Mouse (Mus musculus) kidney, adult 9 months (tissue): ENCODE results near the gene H2-Ob.

ENCODE experiments used
- DNase-seq: peaks from one replicate; pipeline ENCODE4 v3.0.0; 2022

The H2-Ob gene

GRCm38 (mm10) chr17:34238706-34239105 is at the start of gene H2-Ob:
Gene H2-Ob (plus strand): TSS chr17:34238903.
- DNase-seq: peak; percentile 74

GRCm38 (mm10) chr17:34188986-34189385 is 49.7 kb upstream of the H2-Ob start:
- no peak for DNase-seq

- DNase-seq: no peak
These were observed 45.9 kb upstream of the H2-Ob start for GRCm38 (mm10) chr17:34192852-34193251.

GRCm38 (mm10) chr17:34193468-34193867 is 45.2 kb upstream of the H2-Ob start:
- DNase-seq: no peak

GRCm38 (mm10) chr17:34194723-34195122 is 44.0 kb upstream of the H2-Ob start:
- DNase-seq: no peak

- no peak for DNase-seq
These were observed 42.2 kb upstream of the H2-Ob start for GRCm38 (mm10) chr17:34196491-34196890.

GRCm38 (mm10) chr17:34196941-34197894 is 41.5 kb upstream of the H2-Ob start, which contains the start of gene Psmb8:
Gene Psmb8 (plus strand): TSS chr17:34197721.
- DNase-seq: peak; percentile 94

DNA sequence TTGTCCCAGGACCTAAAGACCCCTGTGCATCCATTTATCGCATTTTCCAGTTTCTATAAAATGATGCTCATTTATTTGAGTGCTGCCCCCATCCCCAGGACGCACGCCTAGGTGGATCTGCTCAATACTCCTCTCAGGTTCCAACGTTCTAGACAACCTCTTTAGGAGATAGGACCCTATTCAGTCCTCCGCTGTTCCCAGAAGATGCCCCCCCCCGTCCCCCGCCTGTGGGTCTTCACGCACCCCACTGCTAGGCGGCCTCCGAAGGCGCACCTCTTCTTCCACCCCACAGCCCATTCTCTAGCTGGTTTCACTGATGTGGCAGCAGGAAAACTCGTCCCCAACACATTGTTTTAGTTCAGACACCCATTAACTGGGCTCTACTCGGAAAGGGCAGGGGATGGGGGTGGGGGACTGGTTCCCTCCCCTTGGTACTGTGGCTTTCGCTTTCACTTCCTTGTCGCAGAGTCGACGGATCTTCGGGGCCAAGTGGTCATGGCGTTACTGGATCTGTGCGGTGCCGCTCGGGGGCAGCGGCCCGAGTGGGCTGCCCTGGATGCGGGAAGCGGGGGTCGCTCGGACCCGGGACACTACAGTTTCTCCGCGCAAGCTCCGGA is 40.7 kb upstream of the H2-Ob start:
- peak; percentile 66 for DNase-seq

DNA sequence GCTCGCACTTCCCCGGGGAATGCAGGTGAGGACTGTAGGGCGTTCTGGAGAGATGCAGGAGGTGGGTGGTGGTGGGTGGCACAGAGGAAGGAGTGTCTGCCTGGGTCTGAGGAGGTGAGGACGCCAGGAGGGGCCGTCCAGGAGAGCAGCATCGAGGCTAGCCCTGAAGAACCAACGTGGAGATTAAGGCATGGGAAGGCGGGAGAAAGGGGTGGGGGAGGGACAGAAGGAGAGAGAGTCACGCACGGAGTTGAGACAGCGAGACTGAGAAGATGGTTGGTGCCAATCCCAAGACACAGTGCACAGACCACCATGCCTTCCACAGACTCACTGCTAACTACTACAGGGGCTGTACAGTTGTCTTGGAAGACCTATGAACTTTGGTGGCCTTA is 40.2 kb upstream of the H2-Ob start:
- no peak for DNase-seq

DNA sequence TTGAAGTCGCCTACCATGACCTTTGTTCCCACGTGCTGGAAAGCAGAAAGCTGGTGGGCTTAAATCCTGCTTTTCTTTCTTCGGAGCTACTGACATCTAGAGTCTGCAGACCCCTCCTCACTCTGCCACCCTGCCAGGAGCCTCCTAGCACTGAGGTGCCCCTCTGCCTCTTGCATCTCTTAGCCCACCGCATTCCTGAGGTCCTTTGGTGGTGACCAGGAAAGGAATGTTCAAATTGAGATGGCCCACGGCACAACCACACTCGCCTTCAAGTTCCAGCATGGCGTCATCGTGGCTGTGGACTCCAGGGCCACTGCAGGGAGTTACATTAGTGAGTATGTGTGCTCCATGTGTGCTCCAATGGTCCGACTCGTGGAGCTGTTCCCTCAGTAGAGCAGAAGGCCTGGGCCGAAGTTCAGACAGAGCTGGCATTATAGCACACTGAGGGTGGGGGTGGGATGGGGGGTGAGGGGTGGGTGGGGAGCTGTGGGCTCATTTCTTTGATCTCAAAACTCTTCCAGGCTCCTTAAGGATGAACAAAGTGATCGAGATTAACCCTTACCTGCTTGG is 39.6 kb upstream of the H2-Ob start:
- DNase-seq: no peak

GRCm38 (mm10) chr17:34200047-34200446 is 38.7 kb upstream of the H2-Ob start:
- DNase-seq: no peak

- no peak for DNase-seq
These were observed 37.8 kb upstream of the H2-Ob start for GRCm38 (mm10) chr17:34200772-34201505.

DNA sequence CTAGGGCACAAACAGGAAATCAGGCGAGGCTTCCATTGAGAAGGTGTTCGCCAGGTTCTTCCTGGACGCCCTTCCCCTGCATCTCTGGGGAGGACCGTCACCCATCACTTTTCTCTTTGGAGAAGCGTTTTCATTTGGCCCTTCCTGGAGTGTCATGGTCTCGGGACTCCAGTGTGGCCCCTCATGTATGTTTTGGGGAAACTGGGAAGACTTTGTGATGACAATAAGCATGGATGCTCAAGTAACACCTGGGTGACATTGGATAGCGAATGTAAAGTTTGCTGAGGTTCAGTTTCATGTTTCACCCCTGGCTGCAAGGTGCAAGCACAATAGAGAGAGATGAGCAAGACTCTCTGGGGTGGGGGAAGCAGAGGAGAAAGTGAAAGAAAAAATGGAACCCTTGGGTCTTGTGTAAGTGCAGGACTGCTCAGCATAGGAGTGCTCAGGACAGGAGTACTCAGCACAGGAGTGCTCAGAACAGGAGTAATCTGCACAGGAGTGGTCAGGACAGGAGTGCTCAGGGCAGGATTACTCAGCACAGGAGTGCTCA is 37.1 kb upstream of the H2-Ob start:
- no peak for DNase-seq

DNA sequence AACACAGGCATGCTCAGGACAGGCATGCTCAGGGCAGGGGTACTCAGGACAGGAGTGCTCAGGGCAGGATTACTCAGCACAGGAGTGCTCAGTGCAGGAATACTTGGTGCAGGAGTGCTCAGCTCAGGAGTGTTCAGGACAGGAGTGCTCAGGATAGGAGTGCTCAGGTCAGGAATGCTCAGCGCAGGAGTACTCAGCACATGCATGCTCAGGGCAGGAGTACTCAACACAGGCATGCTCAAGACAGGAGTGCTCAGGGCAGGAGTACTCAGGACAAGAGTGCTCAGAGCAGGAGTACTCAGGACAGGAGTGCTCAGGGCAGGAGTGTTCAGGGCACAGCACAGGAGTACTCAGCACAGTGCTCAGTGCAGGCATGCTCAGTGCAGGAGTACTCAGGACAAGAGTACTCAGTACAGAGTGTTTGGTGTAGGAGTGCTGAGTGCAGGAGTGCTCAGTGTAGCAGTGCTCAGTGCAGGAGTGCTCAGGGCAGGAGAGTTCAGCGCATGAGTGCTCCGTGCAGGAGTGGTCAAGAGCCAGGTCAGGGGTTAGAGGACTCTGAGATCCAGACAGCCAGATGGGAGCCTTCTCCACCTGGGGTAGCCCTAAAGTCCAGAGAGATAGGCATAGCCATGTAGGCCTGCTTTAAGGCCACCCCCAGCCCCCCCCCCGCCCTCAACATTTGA is 35.8 kb upstream of the H2-Ob start:
- no peak for DNase-seq

GRCm38 (mm10) chr17:34203444-34203843 is 35.3 kb upstream of the H2-Ob start, which contains the start of gene Tap2:
Gene Tap2 (plus strand): TSS chr17:34203527.
- no peak for DNase-seq

- DNase-seq: peak; percentile 89
These were observed 34.2 kb upstream of the H2-Ob start for GRCm38 (mm10) chr17:34204303-34205010.

DNA sequence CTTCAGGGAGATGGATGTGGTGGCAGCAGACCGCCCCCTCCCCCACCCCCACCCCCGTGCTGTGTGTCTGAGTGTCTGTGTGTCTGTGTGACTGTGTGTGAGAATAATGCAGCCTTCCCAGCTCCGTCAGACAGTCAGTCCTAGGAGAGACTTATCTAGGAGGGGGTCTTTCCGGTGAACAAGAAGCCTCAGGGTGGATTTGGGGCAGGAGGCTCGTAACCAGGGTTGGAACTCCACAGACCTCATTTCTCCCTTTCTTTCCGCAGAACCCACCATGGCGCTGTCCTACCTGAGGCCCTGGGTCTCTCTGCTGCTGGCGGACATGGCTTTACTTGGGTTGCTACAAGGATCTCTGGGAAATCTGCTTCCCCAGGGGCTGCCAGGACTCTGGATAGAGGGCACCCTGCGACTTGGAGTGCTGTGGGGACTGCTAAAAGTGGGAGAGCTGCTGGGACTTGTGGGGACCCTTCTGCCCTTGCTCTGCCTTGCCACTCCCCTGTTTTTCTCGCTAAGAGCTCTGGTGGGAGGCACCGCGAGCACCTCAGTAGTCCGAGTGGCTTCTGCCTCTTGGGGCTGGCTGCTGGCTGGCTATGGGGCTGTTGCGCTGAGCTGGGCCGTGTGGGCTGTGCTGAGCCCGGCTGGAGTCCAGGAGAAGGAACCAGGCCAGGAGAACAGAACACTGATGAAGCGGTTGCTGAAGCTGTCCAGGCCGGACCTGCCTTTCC is 33.5 kb upstream of the H2-Ob start:
- DNase-seq: no peak

DNA sequence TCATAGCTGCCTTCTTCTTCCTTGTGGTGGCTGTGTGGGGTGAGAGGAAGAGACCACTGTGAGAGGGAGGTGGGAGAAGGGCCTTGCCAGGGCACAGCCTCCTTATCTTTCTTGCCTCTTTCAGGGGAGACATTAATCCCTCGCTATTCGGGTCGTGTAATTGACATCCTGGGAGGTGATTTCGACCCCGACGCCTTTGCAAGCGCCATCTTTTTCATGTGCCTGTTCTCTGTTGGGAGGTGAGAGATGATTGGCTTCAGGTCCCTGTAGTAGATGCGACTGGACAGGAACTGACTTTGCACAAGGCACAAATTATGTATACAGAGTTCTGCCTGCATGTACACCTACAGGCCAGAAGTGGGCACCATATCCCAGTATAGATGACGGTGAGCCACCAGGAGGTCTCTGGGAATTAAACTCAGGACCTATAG is 32.9 kb upstream of the H2-Ob start:
- peak; percentile 52 for DNase-seq

- no peak for DNase-seq
These were observed 32.0 kb upstream of the H2-Ob start for GRCm38 (mm10) chr17:34206731-34207130.

GRCm38 (mm10) chr17:34207456-34207855 is 31.2 kb upstream of the H2-Ob start:
- DNase-seq: no peak

- DNase-seq: no peak
These were observed 30.8 kb upstream of the H2-Ob start for GRCm38 (mm10) chr17:34207866-34208265.
